Mouse (Mus musculus) myocyte (in vitro differentiated cells): ENCODE data around the gene Olfml2b.

ENCODE experiments used
- MAX ChIP-seq: IDR thresholded peaks from one replicate; pipeline ENCODE4 v1.6.1; 2011; ENCODE audit warnings: low read depth, mild to moderate bottlenecking, control low read depth
- POLR2A ChIP-seq: IDR thresholded peaks from one replicate; pipeline ENCODE4 v1.6.1; 2011; ENCODE audit warnings: low read depth, mild to moderate bottlenecking, control low read depth, moderate library complexity; ENCODE audit not compliant: insufficient read length
- SRF ChIP-seq: IDR thresholded peaks from one replicate; pipeline ENCODE4 v1.6.1; 2011; ENCODE audit warnings: low read depth; ENCODE audit not compliant: control insufficient read depth, insufficient read length
- TCF3 ChIP-seq: IDR thresholded peaks from one replicate; pipeline ENCODE4 v1.6.1; 2011; ENCODE audit warnings: low read depth, control low read depth; ENCODE audit not compliant: insufficient read length
- USF1 ChIP-seq: IDR thresholded peaks from one replicate; pipeline ENCODE4 v1.6.1; 2011; ENCODE audit warnings: low read depth, mild to moderate bottlenecking, control low read depth, moderate library complexity

DNA sequence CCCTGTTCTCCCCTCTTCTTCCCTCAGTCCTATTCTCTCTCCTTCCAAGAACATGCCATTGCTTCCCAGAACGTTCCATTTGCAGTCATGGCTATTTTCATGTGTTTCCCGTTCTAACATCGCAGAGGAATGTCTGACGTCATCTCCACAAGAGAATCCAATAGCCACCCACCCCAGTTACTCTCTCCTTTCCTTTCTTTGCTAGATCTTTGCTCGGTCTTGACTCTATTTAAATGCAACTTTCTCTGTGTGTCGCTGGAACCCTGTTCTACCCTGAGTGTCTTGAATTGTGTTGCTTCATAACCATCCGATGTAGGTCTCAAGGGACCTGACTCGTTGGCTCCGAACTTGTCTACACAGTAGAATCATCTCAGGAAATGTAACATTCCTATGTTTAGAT, 55.2 kb downstream of the Olfml2b start:
- TF ChIP-seq USF1 (no peak), MAX (no peak), POLR2A (no peak), SRF (no peak), TCF3 (no peak)
